Mouse (Mus musculus) spleen, postnatal 36 days (tissue): Measurements from ENCODE around the gene Crtac1.

Source experiments
- DNase-seq, 2 experiments: peaks; one replicate each; pipeline ENCODE4 v3.0.0; 2022; ENCODE audit warnings: low spot score in 2 of 2, mixed read lengths in 1 of 2

Gene Crtac1

DNA sequence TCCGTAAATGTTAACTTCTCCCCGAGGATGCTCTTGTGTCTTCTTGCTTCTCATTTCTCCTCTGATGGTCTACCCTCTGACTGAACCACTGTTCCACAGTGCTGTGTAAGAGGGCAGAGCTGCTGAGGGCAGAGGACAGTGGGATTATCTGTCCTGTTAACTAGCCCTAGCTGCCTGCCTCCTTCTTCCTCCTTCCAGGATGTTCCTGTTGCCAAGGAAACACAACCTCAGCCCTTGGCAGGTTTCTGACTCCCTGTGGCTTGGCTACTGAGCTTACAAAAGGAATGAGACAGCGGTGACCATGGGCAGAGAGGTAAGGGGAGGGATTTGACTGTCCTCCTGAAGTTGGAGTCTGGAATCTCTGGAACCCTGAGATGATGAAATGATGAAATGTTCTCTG is 152.0 kb downstream of the Crtac1 start:
- no peak for DNase-seq

DNA sequence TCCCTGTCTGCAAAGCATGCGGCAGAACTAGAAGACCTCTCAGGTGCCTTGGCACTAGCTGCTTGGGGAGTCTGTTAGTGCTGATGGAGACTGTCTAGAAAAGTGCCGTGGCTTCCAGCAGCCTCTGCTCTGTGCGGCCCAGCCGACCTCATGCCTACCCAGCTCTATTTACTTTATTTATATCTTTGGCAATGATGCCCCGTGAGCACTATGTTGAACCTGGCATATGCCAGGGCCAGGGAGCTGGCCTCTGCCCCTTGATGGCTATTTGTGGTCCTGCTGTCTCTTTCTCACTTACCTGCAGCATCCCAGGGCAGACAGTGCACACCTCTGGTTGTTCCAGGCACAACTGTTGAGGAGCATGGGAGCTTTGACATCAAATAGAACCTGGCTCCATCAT is 153.1 kb downstream of the Crtac1 start:
- DNase-seq: no peak

DNA sequence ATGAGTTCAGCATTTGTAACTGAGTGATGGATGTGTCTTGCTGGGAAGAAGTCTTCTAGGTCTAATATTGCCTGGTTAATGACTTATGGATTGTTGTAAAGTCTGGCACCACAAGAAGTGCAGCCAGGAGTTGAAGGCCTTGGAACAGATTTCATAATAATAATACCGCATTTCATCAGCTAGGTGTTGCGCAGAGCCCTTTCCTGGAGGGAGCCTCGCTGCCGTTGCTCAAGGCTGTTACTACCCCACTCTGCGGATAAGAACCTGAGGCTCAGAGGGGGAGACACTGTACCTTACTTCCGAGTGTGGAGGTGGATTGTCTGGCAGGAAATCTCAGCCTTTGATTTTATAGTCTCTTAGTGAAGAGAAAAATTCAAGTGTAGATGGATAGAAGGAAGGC is 154.3 kb downstream of the Crtac1 start:
- DNase-seq: no peak

DNA sequence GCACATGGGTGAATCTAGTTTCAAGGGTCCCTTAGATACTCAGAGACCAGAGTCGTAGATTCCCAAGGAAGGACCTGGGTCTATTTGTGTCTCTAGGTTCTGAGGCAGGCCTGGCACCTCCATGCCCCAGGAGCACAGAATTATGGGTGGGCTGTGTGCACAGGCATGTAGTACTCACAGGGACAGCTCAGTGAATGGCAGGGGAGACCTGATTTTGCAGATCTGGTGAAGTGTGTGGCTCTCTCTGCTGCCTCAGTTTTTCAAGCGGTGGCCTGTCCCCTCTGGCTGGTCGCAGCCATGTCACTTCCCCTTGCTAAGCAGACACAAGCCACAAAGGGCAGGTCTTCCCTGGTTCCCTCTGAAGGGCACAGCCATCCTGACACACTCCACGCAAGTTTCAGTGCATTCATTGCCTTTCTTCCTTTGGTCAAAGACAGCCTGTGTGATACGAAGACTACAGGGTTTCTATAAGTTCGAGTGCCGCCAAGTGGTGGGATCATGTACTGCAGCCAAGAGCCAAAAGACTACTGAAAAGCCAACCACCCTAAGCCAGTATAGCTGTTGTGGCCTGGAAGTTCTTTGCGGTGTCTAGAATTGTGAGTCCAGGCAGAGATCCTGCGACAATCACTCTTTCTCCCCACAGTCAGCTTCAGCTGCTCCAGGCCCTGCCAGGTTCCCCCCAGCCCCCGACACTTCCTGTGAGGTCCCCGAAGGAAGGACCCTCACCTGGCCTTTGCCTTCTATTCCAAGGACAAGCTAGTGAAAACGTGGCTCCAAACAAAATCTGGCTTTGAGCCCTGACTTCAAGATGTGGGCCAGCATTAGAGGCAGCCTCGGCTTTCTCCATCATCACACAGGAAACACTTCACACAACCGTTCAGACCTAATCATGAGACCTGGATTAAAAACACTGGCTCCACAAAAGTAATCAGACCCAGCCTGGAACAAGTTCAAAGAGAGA is 159.3 kb downstream of the Crtac1 start:
- DNase-seq: peak; percentile 12 to 31

DNA sequence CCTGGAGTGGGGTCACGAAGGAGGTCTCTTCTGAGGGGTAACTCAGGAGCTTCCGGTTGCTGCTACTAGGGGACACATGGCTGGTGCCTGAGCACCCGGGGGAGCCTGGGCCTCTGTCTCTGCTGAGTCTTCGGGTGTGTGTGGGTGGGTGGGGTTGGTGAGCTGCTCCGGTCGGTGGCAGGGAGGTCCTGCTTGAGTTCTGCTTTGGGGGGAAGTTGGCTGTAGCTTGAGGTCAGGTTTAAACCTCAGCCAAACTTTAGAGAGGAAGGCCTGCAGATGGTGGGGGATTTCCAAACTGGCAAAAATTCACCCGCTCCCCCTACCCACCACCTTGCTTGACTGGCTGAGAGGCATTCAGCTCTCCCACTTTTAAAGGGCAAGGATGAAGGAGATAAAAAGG is 160.4 kb downstream of the Crtac1 start:
- DNase-seq: no peak

DNA sequence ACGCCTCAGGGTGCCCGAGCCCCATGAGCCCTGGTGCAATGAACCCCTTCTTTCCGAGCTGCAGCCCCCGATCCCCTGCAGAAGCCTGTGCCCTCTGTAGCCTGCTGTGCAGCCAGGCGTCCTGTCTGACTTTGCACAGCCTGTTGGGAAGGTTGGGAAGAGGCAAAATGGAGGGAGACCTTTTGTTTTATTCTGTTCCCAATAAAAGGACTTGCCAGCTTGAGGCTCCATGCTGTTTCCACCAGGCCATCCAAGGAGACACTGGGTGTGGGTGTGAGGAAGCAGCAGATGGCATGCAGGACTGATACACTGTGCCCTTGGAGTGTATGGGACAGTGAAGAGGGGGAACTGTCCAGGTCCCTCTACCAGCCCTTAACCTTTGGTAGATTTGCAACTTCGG is 161.5 kb downstream of the Crtac1 start:
- DNase-seq: no peak

DNA sequence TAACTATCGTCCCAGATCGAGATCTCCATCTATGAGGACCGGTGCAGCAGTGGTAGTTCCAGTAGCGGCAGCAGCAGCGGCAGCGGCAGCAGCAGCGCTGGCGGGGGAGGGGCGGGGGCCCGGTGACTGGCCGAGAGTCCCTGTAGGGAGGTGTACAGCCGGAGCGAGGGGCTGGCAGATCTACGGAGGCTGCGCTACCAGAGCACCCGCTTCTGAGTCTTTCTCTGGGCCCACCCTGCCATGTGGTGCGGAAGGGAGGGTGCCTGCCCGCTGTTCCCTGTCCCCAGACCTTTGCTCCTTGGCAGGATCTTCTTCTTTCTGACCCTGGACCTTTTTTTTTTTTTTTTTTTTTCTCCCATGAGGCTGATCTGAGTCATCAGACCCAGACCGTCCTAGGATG is 163.2 kb downstream of the Crtac1 start:
- DNase-seq: no peak

DNA sequence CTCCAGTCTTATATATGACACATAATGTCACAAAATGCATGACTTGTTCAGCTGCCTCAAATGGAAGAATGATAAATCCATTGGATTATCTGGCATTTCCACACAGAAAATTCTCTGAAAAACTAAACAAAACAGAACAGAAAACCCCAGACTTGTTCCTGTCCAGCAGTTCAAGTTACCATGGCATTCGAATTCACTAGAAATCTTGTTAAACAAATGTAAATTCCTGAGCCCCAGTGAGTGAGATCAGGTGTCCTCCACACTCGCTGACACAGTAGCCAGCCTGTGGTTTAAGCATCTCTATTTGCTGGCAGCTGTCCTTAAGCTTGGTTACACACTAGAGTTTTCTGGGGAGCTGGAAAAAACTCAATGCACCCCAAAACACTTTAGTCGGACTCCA is 168.1 kb downstream of the Crtac1 start:
- DNase-seq: no peak

DNA sequence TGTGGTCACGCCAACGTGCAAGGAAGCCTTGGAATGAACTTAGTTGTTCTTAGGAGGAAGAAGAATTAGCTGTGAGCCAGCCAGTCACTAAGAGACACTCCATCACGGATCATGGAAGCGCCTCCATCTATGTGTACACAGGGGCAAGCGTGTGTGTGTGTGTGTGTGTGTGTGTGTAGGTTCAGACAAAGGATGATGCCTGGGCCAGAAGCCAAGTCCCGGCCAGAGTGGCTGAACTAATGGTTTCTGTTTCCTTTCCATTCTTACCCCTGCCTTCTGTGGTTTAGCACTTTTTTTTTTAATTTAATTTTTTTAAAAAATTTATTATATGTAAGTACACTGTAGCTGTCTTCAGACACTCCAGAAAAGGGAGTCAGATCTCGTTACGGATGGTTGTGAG is 171.1 kb downstream of the Crtac1 start:
- no peak for DNase-seq

DNA sequence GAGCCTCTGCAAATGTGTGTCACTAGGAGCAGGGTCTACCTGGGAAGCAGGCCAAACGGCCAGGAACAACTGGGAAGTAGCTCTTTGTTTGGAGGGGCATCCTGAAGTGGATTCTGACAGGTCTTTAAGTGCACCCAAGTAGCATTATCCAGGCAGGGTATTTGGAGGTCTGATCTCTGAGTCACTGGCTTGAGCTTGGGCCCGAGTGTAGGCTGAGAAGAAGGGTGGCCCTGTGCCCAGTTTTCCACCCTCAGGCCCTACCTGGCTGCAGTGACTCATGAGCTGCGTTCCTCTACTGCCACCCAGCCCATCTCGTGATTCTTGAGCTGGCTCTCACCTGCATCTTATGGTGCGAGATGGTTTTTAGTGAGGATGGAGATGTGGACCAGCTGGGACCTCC is 173.0 kb downstream of the Crtac1 start:
- DNase-seq: no peak

DNA sequence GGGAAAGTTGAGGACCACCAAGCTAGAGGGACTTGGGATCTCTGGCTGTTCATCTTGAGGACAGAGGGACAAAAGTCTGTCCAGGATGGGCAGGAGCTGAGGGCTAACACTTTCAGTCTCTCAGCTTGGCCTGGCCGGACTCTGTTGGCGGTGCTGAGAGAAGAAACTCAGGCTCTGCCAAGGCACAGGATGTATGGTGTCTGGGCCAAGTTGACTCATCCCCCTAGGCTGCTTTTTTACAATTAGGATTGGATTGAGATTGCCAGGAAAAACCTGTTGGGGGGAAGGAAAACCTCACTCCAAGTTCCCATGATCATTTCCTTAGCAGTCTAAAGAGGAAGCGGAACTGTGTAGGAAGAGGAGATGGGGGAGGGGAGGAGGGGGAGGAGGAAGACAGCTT is 173.6 kb downstream of the Crtac1 start:
- DNase-seq: no peak

DNA sequence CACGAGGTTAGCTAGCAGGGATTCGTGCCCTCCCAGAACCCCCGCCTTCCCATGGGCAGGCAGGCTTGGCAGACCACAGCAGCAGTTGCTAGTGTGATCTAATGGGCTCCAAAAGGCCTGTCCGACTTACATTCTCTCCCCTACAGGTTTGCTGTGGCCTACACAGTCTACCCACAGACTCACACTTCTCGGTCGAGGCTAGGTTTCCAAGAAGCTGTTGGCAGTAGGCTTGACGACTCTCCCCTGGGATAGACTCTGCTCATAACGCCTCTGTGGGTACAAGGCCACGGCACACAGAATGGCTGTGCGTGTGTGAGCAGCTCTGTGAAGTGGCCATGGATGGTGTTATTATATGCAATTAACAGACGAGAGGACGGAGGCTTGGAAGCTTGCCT is 174.3 kb downstream of the Crtac1 start:
- no peak for DNase-seq

DNA sequence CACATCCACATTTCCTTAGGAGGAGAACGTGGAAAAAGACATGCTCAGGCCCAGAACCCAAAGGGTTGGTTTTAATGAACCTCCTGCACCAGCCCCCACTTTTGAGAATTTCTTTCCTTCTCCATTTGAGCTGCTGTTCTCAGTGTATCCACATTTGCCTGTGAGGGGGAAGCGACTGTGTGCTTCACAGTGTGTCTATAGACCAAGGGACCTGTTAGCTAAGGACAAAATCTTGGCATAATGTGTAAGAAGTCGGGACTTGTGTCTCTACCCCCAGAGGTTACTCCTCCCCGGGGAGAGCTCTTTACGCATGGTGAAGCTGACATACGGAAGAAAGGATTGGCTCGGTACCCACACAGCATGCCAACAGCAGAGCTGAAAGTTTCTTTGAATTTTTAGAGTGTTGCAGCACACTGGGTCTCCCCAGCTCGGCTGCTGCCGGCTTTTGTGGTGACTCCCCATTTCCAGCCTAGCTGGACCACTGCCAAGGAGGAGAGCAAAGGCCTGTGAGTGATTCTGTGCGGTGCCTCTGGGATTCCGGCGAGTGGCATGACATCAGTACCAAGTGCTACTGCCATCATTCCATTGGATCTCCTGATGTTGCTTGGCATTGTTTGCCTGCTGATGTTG is 174.9 kb downstream of the Crtac1 start:
- DNase-seq: no peak

DNA sequence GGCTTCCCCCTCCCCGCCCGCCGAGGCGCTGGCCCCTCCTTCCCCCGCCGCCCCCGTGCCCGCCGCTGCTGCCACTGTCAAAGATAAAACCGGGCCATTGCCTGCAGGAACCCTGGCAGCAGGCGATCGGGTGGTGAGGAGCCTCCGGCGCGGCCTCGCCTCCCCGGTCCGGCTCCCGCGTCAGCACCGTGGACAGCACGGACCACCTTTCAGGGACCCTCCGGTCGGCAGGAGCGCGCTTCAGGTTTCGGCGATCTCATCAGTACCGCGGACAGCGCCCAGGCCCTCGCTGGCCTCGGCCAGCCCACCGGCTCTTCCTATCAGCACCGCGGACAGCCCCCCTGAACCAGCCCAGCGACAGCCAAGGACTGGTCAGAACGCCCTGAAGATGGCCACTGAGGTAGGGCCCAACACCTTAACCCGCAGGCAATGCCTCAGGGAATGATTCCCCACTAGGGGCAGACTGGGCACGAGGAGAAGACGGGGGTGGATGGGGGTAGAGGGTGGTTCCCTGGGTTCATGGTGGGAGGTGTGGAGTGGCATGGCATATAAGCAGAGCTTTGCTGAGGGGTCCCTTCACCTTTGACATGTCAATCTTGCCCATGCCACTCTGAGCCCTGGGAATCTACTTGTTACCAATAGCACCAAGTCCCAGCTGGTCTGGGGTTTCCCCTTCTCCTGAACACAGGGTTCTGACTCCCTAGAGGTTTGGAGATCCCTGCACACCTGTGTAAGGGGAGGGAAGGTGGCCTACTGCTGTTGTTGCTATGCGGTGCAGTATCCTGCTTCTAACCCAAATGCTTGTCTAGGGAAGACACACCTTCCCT is 175.6 kb downstream of the Crtac1 start:
- peak; percentile 8 to 10 for DNase-seq

DNA sequence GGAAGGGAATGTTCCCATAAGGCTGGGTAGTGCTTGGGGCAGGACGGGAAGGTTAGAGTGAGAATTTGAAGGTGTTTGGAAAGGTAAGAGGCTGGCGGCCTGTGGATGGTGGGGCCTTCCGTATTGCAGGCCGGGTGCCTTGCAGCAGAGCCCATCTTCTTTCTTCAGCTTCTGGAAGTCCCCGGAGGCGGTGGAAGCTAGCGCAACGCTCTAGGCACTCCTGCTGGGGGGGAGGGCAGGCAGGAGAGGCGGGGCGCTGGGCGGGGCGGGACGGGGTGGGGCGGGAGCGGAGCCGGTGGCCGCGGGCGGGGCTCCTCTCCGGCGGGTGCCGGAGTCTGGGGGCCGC is 176.2 kb downstream of the Crtac1 start:
- DNase-seq: no peak

DNA sequence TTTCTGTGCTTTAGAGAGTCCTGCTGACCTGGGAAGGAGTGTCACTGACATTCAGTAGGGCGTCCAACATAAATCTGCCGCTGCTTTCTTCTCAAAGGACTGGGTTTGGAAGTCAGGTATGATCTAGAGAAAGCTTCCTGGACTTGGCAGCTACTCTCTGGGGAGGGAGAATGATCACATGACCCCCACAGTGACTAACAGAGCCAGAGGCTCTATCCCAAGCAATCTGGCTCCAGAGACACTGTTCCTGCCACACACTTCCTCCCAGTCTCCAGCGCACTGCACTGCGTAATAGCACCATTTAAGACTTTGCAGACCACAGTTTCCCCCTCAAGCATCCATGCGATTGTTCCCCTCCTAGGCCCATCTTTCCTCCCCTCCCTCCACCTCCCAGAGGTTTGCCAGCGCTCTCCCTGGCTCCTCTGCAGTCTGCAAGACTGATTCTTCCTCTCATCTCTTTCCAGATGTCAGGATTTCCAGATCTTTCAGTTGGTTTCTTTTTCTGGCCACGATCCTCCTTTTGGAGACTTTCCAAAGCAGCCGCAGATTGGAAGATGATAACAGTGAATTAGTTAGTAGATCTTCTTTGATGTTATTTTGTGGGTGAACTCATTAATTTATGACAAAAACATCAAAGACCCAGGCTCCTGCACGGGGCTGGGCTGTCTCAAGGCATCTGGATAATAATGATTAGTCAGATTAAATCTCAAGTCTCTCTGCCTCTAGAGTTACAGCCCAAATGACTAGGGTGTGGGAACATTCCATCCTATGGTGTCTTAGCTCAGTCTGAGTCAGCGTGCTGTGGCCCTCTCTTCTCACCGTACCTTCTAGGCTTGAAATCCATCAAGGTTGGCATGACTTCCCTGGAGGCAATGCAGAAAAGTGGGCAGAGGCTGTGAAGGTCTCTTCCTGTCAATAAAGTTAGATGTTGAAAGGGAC is 181.3 kb downstream of the Crtac1 start:
- DNase-seq: no peak

DNA sequence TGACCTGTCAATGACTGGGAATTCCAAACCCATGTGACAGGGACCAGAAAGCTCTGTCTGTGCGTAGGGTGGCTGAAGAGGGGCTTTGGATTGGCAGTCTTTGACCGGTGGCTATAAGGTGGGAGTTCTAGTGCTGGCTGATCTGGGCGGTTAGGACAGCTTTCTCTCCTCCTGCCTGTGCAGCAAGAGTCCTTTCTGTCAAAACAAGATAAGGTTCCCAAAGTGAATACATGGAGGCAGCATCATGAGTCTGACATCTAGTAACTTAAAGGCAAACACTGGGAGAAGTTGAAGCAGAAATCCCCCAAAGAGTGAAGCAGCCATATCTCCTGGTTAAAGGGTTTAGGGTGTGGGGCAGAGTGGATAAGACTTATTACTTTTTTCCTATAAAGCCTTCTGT is 184.1 kb downstream of the Crtac1 start, which contains the start of gene Golga7b:
TSS of gene Golga7b (plus strand) at position 56 of the 400 bp plus-strand sequence.
- DNase-seq: no peak

DNA sequence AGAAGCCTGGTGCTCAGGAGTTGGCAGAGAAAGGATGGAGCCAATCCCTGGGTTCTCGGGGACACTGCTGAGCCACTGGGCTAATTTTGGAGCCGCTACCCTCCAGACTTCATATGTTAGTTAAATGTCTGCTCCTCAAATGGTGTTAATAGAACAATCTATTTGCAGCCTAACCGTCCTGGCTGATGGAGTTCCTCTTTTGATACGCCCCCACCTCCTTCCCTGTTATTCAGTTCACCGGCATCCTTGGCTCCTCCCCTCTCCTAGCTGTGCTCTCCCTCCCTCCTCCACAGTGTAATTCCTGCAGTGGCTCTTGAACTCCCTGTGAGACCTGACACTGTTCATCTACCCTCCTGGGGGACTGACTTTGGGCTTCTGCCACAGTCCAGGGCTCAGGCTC is 185.0 kb downstream of the Crtac1 start:
- DNase-seq: no peak

DNA sequence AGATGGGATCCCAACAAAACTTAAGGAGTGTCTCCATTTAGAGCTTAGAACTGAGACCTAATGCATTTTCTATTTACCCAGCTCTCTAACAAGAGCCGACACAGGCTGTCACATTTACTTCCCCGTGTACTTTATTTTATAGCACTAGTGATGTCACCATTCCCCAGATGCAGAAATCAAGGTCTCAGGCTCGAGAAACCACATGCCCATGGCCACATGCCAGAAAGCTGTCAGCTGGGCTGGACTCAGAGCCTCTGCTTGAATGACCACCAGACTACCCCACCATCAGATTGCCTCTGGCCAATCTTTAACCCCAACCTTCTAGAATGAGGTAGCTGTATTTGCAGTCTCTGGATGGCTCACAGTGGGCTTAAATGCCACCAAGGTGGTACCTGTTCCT is 188.2 kb downstream of the Crtac1 start:
- no peak for DNase-seq

DNA sequence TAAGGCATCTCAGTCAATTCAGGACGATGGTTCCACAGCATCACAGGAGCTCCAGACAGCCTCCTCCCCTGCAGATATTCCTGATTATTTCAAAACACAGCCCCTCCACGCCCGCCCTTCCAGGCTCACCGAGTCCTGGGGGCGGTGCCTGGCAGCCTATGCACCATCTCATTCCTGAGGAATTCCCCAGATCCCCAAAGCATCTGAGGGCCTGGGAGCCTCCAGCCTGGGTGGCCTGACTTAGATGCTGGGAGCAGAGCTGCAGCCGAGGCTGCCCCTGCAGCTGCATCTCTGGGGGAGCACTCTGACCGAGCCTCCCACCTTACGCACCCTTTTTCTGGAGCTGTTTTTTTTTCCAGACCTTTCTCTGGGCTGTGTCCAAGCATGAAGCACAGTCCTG is 190.7 kb downstream of the Crtac1 start:
- no peak for DNase-seq

DNA sequence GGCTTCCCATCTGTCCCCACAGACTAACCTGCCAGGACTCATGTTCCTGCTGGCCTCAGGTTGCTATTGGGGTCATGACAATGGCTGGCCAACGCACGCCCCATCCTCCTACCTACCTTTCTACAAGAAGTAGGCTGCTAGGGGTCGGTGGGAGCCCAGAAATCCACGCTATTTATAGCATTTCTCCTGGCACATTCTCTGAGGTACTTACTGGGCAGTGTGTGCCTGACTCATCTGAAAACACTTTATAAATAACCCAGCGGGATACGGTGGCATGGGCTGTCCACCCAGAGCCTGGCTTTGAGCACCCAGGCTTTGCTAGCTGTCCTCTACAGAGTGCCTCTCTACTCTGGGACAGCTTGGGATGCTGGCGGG is 193.3 kb downstream of the Crtac1 start:
- DNase-seq: no peak
